Mouse (Mus musculus): ENCODE measurements at regions not wholly inside any gene's neighbourhood (a gene's known extent, or its start where the extent isn't known, plus 50 kb on each side); places are given as distances from the start of the nearest gene placed in this dataset.

GRCm38 (mm10) chr11:71625501-71626191 lies 124.1 kb upstream of the Wscd1 start:
- no peaks in the 10 kb centered on the region for H3K27me3 ChIP-seq
- H3K9me3 ChIP-seq: no peaks in the 10 kb centered on the region
- no peak overlapping the region for H3K4me2 ChIP-seq (replicated peaks)
- H3K4me3 ChIP-seq: no peak overlapping the region
- H3K9ac ChIP-seq: no peak overlapping the region
- no peak for ATAC-seq (ENCODE audit: insufficient number of reproducible peaks, insufficient read depth, low FRiP score, low TSS enrichment)
- H3K27ac ChIP-seq: no peak overlapping the region
- no peaks in the 10 kb centered on the region for H3K36me3 ChIP-seq
- H3K4me1 ChIP-seq: no peaks in the 10 kb centered on the region
- 78% methylated on average over 5 of the region's 5 CpGs for WGBS

- Histone ChIP-seq H3K9ac (no peak overlapping the region), H3K27ac (no peak overlapping the region), H3K9me3 (no peaks in the 10 kb centered on the region), H3K36me3 (no peaks in the 10 kb centered on the region), H3K4me2 (replicated peaks) (no peak overlapping the region), H3K27me3 (no peaks in the 10 kb centered on the region), H3K4me1 (no peaks in the 10 kb centered on the region), H3K4me3 (no peak overlapping the region)
- WGBS: 69% methylated on average over 1 of the region's 1 CpGs
- no peak for ATAC-seq (ENCODE audit: insufficient number of reproducible peaks, insufficient read depth, low FRiP score, low TSS enrichment)
These were observed 113.6 kb upstream of the Wscd1 start for GRCm38 (mm10) chr11:71636111-71636510.

GRCm38 (mm10) chr11:71636785-71637184 lies 112.9 kb upstream of the Wscd1 start:
- Histone ChIP-seq H3K27me3 (no peaks in the 10 kb centered on the region), H3K4me1 (no peaks in the 10 kb centered on the region), H3K4me2 (replicated peaks) (no peak overlapping the region), H3K36me3 (no peaks in the 10 kb centered on the region), H3K9me3 (no peaks in the 10 kb centered on the region), H3K4me3 (no peak overlapping the region), H3K9ac (no peak overlapping the region), H3K27ac (no peak overlapping the region)
- no peak for ATAC-seq (ENCODE audit: insufficient number of reproducible peaks, insufficient read depth, low FRiP score, low TSS enrichment)
- 28% methylated on average over 5 of the region's 5 CpGs for WGBS

GRCm38 (mm10) chr11:71642886-71643285 lies 106.8 kb upstream of the Wscd1 start:
- Histone ChIP-seq H3K36me3 (no peaks in the 10 kb centered on the region), H3K4me2 (replicated peaks) (no peak overlapping the region), H3K27ac (no peak overlapping the region), H3K9me3 (no peaks in the 10 kb centered on the region), H3K4me1 (no peaks in the 10 kb centered on the region), H3K4me3 (no peak overlapping the region), H3K9ac (no peak overlapping the region), H3K27me3 (no peaks in the 10 kb centered on the region)
- no peak for ATAC-seq (ENCODE audit: insufficient number of reproducible peaks, insufficient read depth, low FRiP score, low TSS enrichment)
- 78% methylated on average over 5 of the region's 5 CpGs for WGBS

GRCm38 (mm10) chr11:71651756-71652380 lies 97.9 kb upstream of the Wscd1 start:
- no peak for ATAC-seq (ENCODE audit: insufficient number of reproducible peaks, insufficient read depth, low FRiP score, low TSS enrichment)
- no peaks in the 10 kb centered on the region for H3K36me3 ChIP-seq
- H3K4me1 ChIP-seq: no peaks in the 10 kb centered on the region
- H3K9ac ChIP-seq: no peak overlapping the region
- H3K4me2 ChIP-seq (replicated peaks): no peak overlapping the region
- no peak overlapping the region for H3K4me3 ChIP-seq
- H3K27ac ChIP-seq: no peak overlapping the region
- whole genome bisulfite sequencing: 85% methylated on average over 5 of the region's 5 CpGs
- no peaks in the 10 kb centered on the region for H3K9me3 ChIP-seq
- H3K27me3 ChIP-seq: no peaks in the 10 kb centered on the region

- H3K27me3 ChIP-seq: no peaks in the 10 kb centered on the region
- H3K36me3 ChIP-seq: no peaks in the 10 kb centered on the region
- H3K4me3 ChIP-seq: no peak overlapping the region
- no peak for ATAC-seq (ENCODE audit: insufficient number of reproducible peaks, insufficient read depth, low FRiP score, low TSS enrichment)
- H3K4me1 ChIP-seq: no peaks in the 10 kb centered on the region
- no peak overlapping the region for H3K9ac ChIP-seq
- WGBS: 83% methylated on average over 5 of the region's 5 CpGs
- no peak overlapping the region for H3K4me2 ChIP-seq (replicated peaks)
- no peak overlapping the region for H3K27ac ChIP-seq
- H3K9me3 ChIP-seq: no peaks in the 10 kb centered on the region
These were observed 97.3 kb upstream of the Wscd1 start for GRCm38 (mm10) chr11:71652381-71652775.

- no peak for ATAC-seq (ENCODE audit: insufficient number of reproducible peaks, insufficient read depth, low FRiP score, low TSS enrichment)
- Histone ChIP-seq H3K9me3 (no peaks in the 10 kb centered on the region), H3K4me2 (replicated peaks) (no peak overlapping the region), H3K27me3 (no peaks in the 10 kb centered on the region), H3K9ac (no peak overlapping the region), H3K27ac (no peak overlapping the region), H3K36me3 (no peaks in the 10 kb centered on the region), H3K4me3 (no peak overlapping the region), H3K4me1 (no peaks in the 10 kb centered on the region)
- 36% methylated on average over 2 of the region's 2 CpGs for WGBS
These were observed 91.4 kb upstream of the Wscd1 start for GRCm38 (mm10) chr11:71658346-71658745.

GRCm38 (mm10) chr11:71670111-71671050 lies 79.3 kb upstream of the Wscd1 start:
- no peaks in the 10 kb centered on the region for H3K4me1 ChIP-seq
- H3K36me3 ChIP-seq: no peaks in the 10 kb centered on the region
- no peak overlapping the region for H3K4me3 ChIP-seq
- no peaks in the 10 kb centered on the region for H3K27me3 ChIP-seq
- H3K9ac ChIP-seq: no peak overlapping the region
- H3K4me2 ChIP-seq (replicated peaks): no peak overlapping the region
- no peak for ATAC-seq (ENCODE audit: insufficient number of reproducible peaks, insufficient read depth, low FRiP score, low TSS enrichment)
- H3K27ac ChIP-seq: no peak overlapping the region
- 78% methylated on average over 19 of the region's 19 CpGs for WGBS
- no peaks in the 10 kb centered on the region for H3K9me3 ChIP-seq

- Histone ChIP-seq H3K27ac (no peak overlapping the region), H3K4me3 (no peak overlapping the region), H3K9ac (no peak overlapping the region), H3K4me1 (no peaks in the 10 kb centered on the region), H3K4me2 (replicated peaks) (no peak overlapping the region), H3K9me3 (no peaks in the 10 kb centered on the region), H3K27me3 (no peaks in the 10 kb centered on the region), H3K36me3 (no peaks in the 10 kb centered on the region)
- 48% methylated on average over 8 of the region's 8 CpGs for WGBS
- ATAC-seq (ENCODE audit: insufficient number of reproducible peaks, insufficient read depth, low FRiP score, low TSS enrichment): no peak
These were observed 77.3 kb upstream of the Wscd1 start for GRCm38 (mm10) chr11:71672171-71673050.

- no peaks in the 10 kb centered on the region for H3K27me3 ChIP-seq
- H3K9me3 ChIP-seq: no peaks in the 10 kb centered on the region
- ATAC-seq (ENCODE audit: insufficient number of reproducible peaks, insufficient read depth, low FRiP score, low TSS enrichment): no peak
- H3K4me3 ChIP-seq: no peak overlapping the region
- 34% methylated on average over 5 of the region's 5 CpGs for WGBS
- no peak overlapping the region for H3K4me2 ChIP-seq (replicated peaks)
- no peak overlapping the region for H3K9ac ChIP-seq
- no peak overlapping the region for H3K27ac ChIP-seq
- H3K4me1 ChIP-seq: no peaks in the 10 kb centered on the region
- H3K36me3 ChIP-seq: no peaks in the 10 kb centered on the region
These were observed 75.4 kb upstream of the Wscd1 start for GRCm38 (mm10) chr11:71674319-71674718.

GRCm38 (mm10) chr11:71675714-71676313 lies 73.9 kb upstream of the Wscd1 start:
- no peaks in the 10 kb centered on the region for H3K9me3 ChIP-seq
- H3K36me3 ChIP-seq: no peaks in the 10 kb centered on the region
- no peak overlapping the region for H3K27ac ChIP-seq
- no peak for ATAC-seq (ENCODE audit: insufficient number of reproducible peaks, insufficient read depth, low FRiP score, low TSS enrichment)
- no peaks in the 10 kb centered on the region for H3K27me3 ChIP-seq
- H3K4me2 ChIP-seq (replicated peaks): no peak overlapping the region
- no peak overlapping the region for H3K4me3 ChIP-seq
- WGBS: 46% methylated on average over 3 of the region's 3 CpGs
- H3K4me1 ChIP-seq: no peaks in the 10 kb centered on the region
- H3K9ac ChIP-seq: no peak overlapping the region

Measured in embryonic facial prominence, embryonic 12.5 days (tissue).